26 mouse cellular contexts compared by ENCODE assay signal in genomic region chr14:123678091-123678490, GRCm38 (mm10). TPM values are rescaled to one million over a fixed set of nuclear protein-coding genes. Genes with fewer than 3 reads are reported as not detected.
"Had no signal": no experiment of that assay in that cellular context is flagged by ENCODE, and none has a peak within 500 bp of the region (broad histone marks: within the 10 kb centered on the region; RNA-seq: fewer than 3 reads in every experiment).

No protein-coding gene starts in this region.

- DNase-seq: forebrain, postnatal 0 days; gastrocnemius, postnatal 14 days; gastrocnemius, postnatal 36 days; heart, adult 11 months; kidney, adult 11 months; kidney, adult 2 months; kidney, adult 9 months; kidney, postnatal 14 days; kidney, postnatal 36 days; layer of hippocampus, adult 9-11 months; layer of hippocampus, postnatal 36 days; left cerebral cortex, postnatal 4 days had no signal

- H3K4me3 ChIP-seq: forebrain, embryonic 15.5 days; heart, embryonic 12.5 days; hindbrain, embryonic 13.5 days; hindbrain, embryonic 15.5 days; kidney, embryonic 15.5 days; limb, embryonic 13.5 days; limb, embryonic 15.5 days; liver, embryonic 12.5 days had no signal

- H3K9ac ChIP-seq: forebrain, embryonic 15.5 days; forebrain, postnatal 0 days; heart, embryonic 12.5 days; hindbrain, embryonic 13.5 days; hindbrain, embryonic 15.5 days; kidney, embryonic 15.5 days; limb, embryonic 13.5 days; limb, embryonic 15.5 days; liver, embryonic 12.5 days; liver, embryonic 14.5 days had no signal

- H3K4me2 ChIP-seq: forebrain, embryonic 15.5 days; heart, embryonic 12.5 days; hindbrain, embryonic 13.5 days; hindbrain, embryonic 15.5 days; kidney, embryonic 15.5 days; limb, embryonic 13.5 days; limb, embryonic 15.5 days; liver, embryonic 12.5 days had no signal

- ATAC-seq: forebrain, embryonic 15.5 days; forebrain, postnatal 0 days; hindbrain, postnatal 0 days; intestine, embryonic 16.5 days; liver, embryonic 12.5 days had no signal

- H3K9me3 ChIP-seq: forebrain, embryonic 15.5 days; heart, embryonic 12.5 days; hindbrain, embryonic 13.5 days; hindbrain, embryonic 15.5 days; kidney, embryonic 15.5 days; limb, embryonic 13.5 days; limb, embryonic 15.5 days; liver, embryonic 12.5 days had no signal

- H3K4me1 ChIP-seq: forebrain, embryonic 15.5 days; hindbrain, embryonic 13.5 days; hindbrain, embryonic 15.5 days; kidney, embryonic 15.5 days; limb, embryonic 13.5 days; limb, embryonic 15.5 days; liver, embryonic 12.5 days had no signal

- H3K27ac ChIP-seq: forebrain, embryonic 15.5 days; hindbrain, embryonic 13.5 days; hindbrain, embryonic 15.5 days; hindbrain, postnatal 0 days; kidney, embryonic 15.5 days; kidney, postnatal 0 days; limb, embryonic 13.5 days; limb, embryonic 15.5 days; liver, embryonic 12.5 days; liver, embryonic 14.5 days had no signal

- H3K27me3 ChIP-seq: forebrain, embryonic 15.5 days; heart, embryonic 12.5 days; hindbrain, embryonic 13.5 days; hindbrain, embryonic 15.5 days; kidney, embryonic 15.5 days; limb, embryonic 13.5 days; limb, embryonic 15.5 days; liver, embryonic 12.5 days had no signal

- H3K36me3 ChIP-seq: forebrain, embryonic 15.5 days; heart, embryonic 12.5 days; hindbrain, embryonic 13.5 days; hindbrain, embryonic 15.5 days; kidney, embryonic 15.5 days; limb, embryonic 13.5 days; limb, embryonic 15.5 days; liver, embryonic 12.5 days had no signal

RNA-seq across cellular contexts. Expression of gene Itgbl1, which starts 18.3 kb away (rescaled TPM):
- total RNA-seq: hematopoietic stem cell, adult 5-6 weeks had no signal
- polyA plus RNA-seq: liver, embryonic 12.5 days had no signal

RNA-seq across cellular contexts. Expression of gene Nalcn, which starts 51.1 kb away (rescaled TPM):
- total RNA-seq: hematopoietic stem cell, adult 5-6 weeks had no signal
- polyA plus RNA-seq: liver, adult 2 months; liver, embryonic 12.5 days; liver, embryonic 14.5 days had no signal
